Mouse (Mus musculus) hindbrain, embryonic 13.5 days (tissue): ENCODE data around the gene Nkx6-1. TPM values are rescaled to one million over a fixed set of nuclear protein-coding genes. Genes with fewer than 3 reads are reported as not detected.

ENCODE experiments used
- ATAC-seq: fragments of 200-750 bp; cut with Nextera tagmentation; 2 replicates; pipeline ENCODE4 v1.8.0; 2017; ENCODE audit warnings: moderate TSS enrichment; ENCODE audit not compliant: low FRiP score
- H3K27ac ChIP-seq: fragments of 300-500 bp; sonication (generic); 2 replicates; pipeline ENCODE4 v1.5.1; 2015; ENCODE audit warnings: inconsistent platforms, mild to moderate bottlenecking, moderate library complexity
- H3K27me3 ChIP-seq: fragments of 300-500 bp; sonication (generic); 2 replicates; pipeline ENCODE4 v1.6.1; 2015; ENCODE audit warnings: mild to moderate bottlenecking, inconsistent platforms
- H3K36me3 ChIP-seq: fragments of 300-500 bp; sonication (generic); 2 replicates; pipeline ENCODE4 v1.6.1; 2015; ENCODE audit warnings: mild to moderate bottlenecking, inconsistent platforms
- H3K4me1 ChIP-seq: fragments of 300-500 bp; sonication (generic); replicated peaks from 2 replicates; pipeline ENCODE4 v1.6.1; 2015; ENCODE audit warnings: inconsistent platforms
- H3K4me2 ChIP-seq: fragments of 300-500 bp; sonication (generic); 2 replicates; pipeline ENCODE4 v1.6.1; 2015; ENCODE audit warnings: inconsistent platforms, mild to moderate bottlenecking, moderate library complexity
- H3K4me3 ChIP-seq: fragments of 300-500 bp; sonication (generic); 2 replicates; pipeline ENCODE4 v1.5.1; 2015; ENCODE audit warnings: mild to moderate bottlenecking, inconsistent platforms
- H3K9ac ChIP-seq: fragments of 300-500 bp; sonication (generic); 2 replicates; pipeline ENCODE4 v1.6.1; 2015; ENCODE audit warnings: mild to moderate bottlenecking, inconsistent platforms
- H3K9me3 ChIP-seq: fragments of 300-500 bp; sonication (generic); 2 replicates; pipeline ENCODE4 v1.6.1; 2016; ENCODE audit warnings: inconsistent platforms
- WGBS: fragments of 180-500 bp; shearing (Covaris S2); methylation state at CpG from one replicate; pipeline ENCODE4 v1.1.7; 2015; 5-methylcytosine and 5-hydroxymethylcytosine counted together
- polyA plus RNA-seq: library from polyadenylated mRNA; unstranded; fragments of >200 nt; fragmentation: Nextera tagmentation; extraction: Ambion mirVana; gene quantifications from 2 replicates; pipeline ENCODE4 v1.2.1, GENCODE M21; 2015

Gene Nkx6-1
- polyA plus RNA-seq, 1 experiment from 2014 or later, result 8.1 TPM

DNA sequence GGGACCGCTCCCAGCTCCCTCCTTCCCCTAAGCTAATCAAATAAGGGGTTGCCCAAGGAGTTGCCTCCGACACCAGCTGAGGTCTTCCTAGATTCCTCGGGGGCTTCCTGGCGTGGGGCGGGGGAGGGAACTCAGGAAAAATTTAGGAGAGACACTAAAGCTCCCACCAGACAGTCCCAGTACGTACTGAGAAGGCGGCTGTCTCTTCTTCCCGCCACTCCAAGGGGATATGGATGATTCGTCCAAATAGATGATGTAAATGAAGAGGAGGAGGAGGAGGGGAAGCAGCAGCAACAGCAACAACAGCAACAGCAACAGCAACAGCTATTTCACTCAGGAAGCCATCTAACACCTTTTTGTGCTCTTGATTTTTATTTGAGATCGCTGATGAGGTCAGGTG, 7.1 kb downstream of the Nkx6-1 start:
- Histone ChIP-seq H3K9me3 (no peaks in the 10 kb centered on the region), H3K4me1 (peaks cover 6% of the 10 kb centered on the region; the same call in 1 of the 2 replicates), H3K36me3 (no peaks in the 10 kb centered on the region), H3K27me3 (peaks cover 96% of the 10 kb centered on the region), H3K27ac (peak overlapping the region; percentile 26; the same call in 1 of the 2 replicates), H3K4me2 (peak overlapping the region; percentile 31), H3K9ac (peak overlapping the region; percentile 8; the same call in 1 of the 2 replicates), H3K4me3 (peak overlapping the region; percentile 13)
- ATAC-seq, result no peak
- WGBS, result 4% methylated on average over 10 of the region's 10 CpGs

DNA sequence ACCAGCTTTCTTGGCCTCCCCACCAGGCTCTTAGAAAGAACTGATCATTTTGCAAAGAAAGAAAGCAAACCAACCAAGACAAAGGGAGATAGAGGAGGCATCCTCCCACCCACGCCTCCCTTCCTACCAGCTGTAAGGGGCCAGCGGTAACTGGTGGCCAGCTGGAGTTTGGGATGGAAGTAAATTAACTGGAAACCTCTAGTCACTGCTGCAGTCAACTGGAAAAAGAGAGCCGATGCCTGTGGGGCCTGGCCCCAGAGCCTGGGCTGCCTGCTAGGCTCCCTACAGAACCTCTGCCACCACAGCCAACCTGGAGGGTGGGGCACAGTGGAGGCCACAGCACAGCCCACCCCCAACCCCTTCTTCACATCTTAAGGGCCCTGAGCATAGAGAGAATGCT, 8.7 kb downstream of the Nkx6-1 start:
- H3K27me3 ChIP-seq, result peaks cover 96% of the 10 kb centered on the region
- H3K27ac ChIP-seq, result no peak overlapping the region
- H3K4me1 ChIP-seq, result peaks cover 6% of the 10 kb centered on the region; the same call in 1 of the 2 replicates
- ATAC-seq, result no peak
- H3K9me3 ChIP-seq, result no peaks in the 10 kb centered on the region
- no peaks in the 10 kb centered on the region for H3K36me3 ChIP-seq
- H3K4me3 ChIP-seq, result no peak overlapping the region
- 0 out of 2 replicates have a peak overlapping the region, but pooled peaks have one; percentile 29 for H3K9ac ChIP-seq
- peak overlapping the region; percentile 31; the same call in 1 of the 2 replicates for H3K4me2 ChIP-seq
- WGBS, result 11% methylated on average over 3 of the region's 3 CpGs

- 0 out of 2 replicates have a peak overlapping the region, but pooled peaks have one; percentile 19 for H3K9ac ChIP-seq
- H3K27me3 ChIP-seq, result peaks cover 97% of the 10 kb centered on the region
- no peaks in the 10 kb centered on the region for H3K36me3 ChIP-seq
- H3K4me2 ChIP-seq, result no peak overlapping the region
- H3K27ac ChIP-seq, result peak overlapping the region; percentile 5; the same call in 1 of the 2 replicates
- H3K4me3 ChIP-seq, result no peak overlapping the region
- H3K4me1 ChIP-seq, result peaks cover 6% of the 10 kb centered on the region; the same call in 1 of the 2 replicates
- no peak for ATAC-seq
- no peaks in the 10 kb centered on the region for H3K9me3 ChIP-seq
- WGBS, result 25% methylated on average over 7 of the region's 7 CpGs
Measured at GRCm38 (mm10) chr5:101655418-101655817, 9.4 kb downstream of the Nkx6-1 start.

DNA sequence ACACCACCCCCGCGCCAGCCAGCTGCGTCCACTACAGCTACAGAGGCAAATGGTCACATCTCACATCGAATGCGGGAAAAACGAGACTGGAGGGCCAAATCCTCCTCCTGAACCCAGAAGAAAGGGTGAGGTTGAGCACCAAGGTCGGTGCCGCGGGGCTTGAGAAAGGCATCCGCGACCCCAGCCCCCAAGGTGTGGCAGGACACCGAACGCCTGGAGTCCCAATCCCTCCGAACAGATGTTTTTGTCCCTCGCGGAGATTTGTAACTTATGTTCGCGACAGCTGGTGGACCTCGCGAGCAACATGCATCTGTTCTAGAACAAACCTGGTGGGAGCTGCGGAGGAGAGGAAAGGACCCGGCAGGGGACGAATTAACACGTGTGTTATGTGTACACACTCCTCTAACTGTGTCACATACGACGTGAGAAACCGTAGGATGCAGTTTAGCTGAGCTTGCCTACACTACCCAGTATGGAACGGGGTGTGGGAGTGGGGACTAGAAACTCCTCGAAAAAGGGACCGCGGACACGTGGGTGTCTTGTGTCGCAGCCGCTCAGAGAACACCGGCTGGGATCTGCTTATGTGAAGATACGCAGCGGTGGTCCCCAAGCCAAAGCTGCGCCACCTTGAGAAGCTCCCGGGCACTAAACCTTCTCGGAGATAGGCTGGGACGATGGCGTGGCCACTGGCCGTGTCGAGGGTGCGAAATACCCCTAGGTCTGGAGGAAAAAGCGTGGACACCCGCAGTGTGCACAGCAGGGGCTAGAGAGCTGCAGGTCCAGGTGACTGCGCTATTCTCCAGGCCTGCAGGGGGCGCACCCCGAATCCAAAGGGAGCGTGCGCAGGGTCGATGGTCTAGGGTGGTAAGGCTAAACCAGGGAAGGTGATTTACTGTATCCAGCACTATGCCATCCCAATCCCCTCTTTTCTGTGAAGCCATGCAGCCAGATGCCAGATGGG, 16.8 kb downstream of the Nkx6-1 start:
- H3K27ac ChIP-seq, result no peak overlapping the region
- 0 out of 2 replicates have a peak overlapping the region, but pooled peaks have one; percentile 13 for H3K4me2 ChIP-seq
- 0 out of 2 replicates have a peak, but pooled peaks cover 7% of the 10 kb centered on the region for H3K4me1 ChIP-seq
- ATAC-seq, result peak; percentile 54
- WGBS, result 4% methylated on average over 53 of the region's 53 CpGs
- H3K36me3 ChIP-seq, result no peaks in the 10 kb centered on the region
- no peaks in the 10 kb centered on the region for H3K9me3 ChIP-seq
- no peak overlapping the region for H3K9ac ChIP-seq
- peak overlapping the region; percentile 11; the same call in 1 of the 2 replicates for H3K4me3 ChIP-seq
- peaks cover 98% of the 10 kb centered on the region for H3K27me3 ChIP-seq

- Histone ChIP-seq H3K4me3 (no peak overlapping the region), H3K36me3 (no peaks in the 10 kb centered on the region), H3K27me3 (peaks cover 98% of the 10 kb centered on the region), H3K4me1 (0 out of 2 replicates have a peak, but pooled peaks cover 7% of the 10 kb centered on the region), H3K27ac (no peak overlapping the region), H3K4me2 (no peak overlapping the region), H3K9me3 (no peaks in the 10 kb centered on the region), H3K9ac (no peak overlapping the region)
- WGBS, result 34% methylated on average over 20 of the region's 20 CpGs
- ATAC-seq, result no peak
Measured at GRCm38 (mm10) chr5:101646961-101647575, 17.7 kb downstream of the Nkx6-1 start.

DNA sequence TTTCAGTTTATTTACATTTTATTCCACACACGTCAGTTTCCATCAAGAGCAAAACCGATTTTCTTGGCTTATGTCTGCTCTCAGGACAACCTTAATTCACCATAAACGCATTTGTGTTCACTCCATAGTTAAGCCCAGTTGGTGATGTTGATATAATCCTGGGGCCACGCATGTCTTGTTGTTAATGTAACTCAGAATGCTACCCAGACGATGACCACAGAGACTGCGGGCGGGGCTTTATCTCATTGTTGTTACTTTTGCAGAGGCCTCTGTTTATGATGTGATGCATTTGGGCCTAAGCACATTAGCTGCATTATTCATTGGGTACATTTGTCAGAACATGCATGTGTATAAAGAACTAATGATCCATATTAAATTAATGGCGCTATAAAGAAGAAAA, 19.7 kb downstream of the Nkx6-1 start:
- no peaks in the 10 kb centered on the region for H3K9me3 ChIP-seq
- no peak overlapping the region for H3K27ac ChIP-seq
- no peak overlapping the region for H3K4me2 ChIP-seq
- ATAC-seq, result no peak
- peaks cover 96% of the 10 kb centered on the region for H3K27me3 ChIP-seq
- H3K9ac ChIP-seq, result no peak overlapping the region
- 0 out of 2 replicates have a peak, but pooled peaks cover 7% of the 10 kb centered on the region for H3K4me1 ChIP-seq
- H3K4me3 ChIP-seq, result no peak overlapping the region
- no peaks in the 10 kb centered on the region for H3K36me3 ChIP-seq
- 57% methylated on average over 8 of the region's 8 CpGs for WGBS

DNA sequence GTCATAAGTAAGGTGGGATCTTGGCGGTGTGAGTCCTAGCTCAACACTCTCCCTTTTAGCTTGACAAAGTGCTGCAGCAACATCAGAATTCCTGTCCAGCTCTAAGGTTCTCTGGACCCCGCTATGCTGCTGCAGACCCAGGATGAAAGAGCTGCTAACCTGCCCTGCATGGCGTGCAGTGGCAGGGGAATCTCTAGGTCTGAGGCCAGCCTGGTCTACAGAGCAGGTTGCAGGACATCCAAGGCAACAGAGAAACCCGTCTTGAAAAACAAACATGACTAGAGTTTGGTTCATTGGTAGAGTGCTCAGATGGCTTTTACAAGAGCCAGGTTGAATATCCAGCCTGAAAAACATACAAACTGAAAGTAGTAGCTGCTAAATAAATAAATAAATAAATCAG, 26.7 kb downstream of the Nkx6-1 start:
- no peak for ATAC-seq
- 87% methylated on average over 4 of the region's 4 CpGs for WGBS
- no peak overlapping the region for H3K4me3 ChIP-seq

More for the DNA sequence above, 26.7 kb downstream of the Nkx6-1 start:
- Histone ChIP-seq H3K9ac (no peak overlapping the region), H3K27ac (no peak overlapping the region), H3K9me3 (no peaks in the 10 kb centered on the region), H3K4me1 (no peaks in the 10 kb centered on the region), H3K36me3 (no peaks in the 10 kb centered on the region), H3K4me2 (no peak overlapping the region), H3K27me3 (peaks cover 82% of the 10 kb centered on the region)

Other genes starting within 250 kb of the Nkx6-1 start
- 3.6 and 4.0 TPM in 2 replicates for gene Cds1, start 100.1 kb upstream of the Nkx6-1 start, polyA plus RNA-seq